Mouse (Mus musculus) bone marrow macrophage, adult 2 months (primary cell): ENCODE measurements around the gene Dock1.

Experiments used
- CTCF ChIP-seq: IDR thresholded peaks from 2 replicates; pipeline ENCODE4 v1.5.1; 2012; ENCODE audit warnings: low read depth, mild to moderate bottlenecking, low read length, moderate library complexity
- POLR2A ChIP-seq: IDR thresholded peaks from 2 replicates; pipeline ENCODE4 v1.6.1; 2012; ENCODE audit warnings: mild to moderate bottlenecking, low read depth, low read length, borderline replicate concordance

GRCm38 (mm10) chr7:134751496-134751895 lies 81.0 kb downstream of the Dock1 start:
- no peak for TF ChIP-seq POLR2A
- TF ChIP-seq CTCF, result no peak
